Mouse (Mus musculus) spleen, adult 2 months (tissue): Measurements from ENCODE around the gene Elp6. TPM values are rescaled to one million over a fixed set of nuclear protein-coding genes. Genes with fewer than 3 reads are reported as not detected.
"Not testable (repeated sequence)": the region's sequence is repeated elsewhere in the genome, so short reads cannot be mapped to it uniquely, and the experiment has no call there.

Experiments
- DNase-seq, 2 experiments: peaks; one replicate each; pipeline versions ENCODE4 v3.0.0 to v3.0.0-alpha.2; 2012 to 2021; ENCODE audit warnings: low spot score in 2 of 2, low read depth in 1 of 2
- H3K27ac ChIP-seq: fragments of 200-500 bp; 2 replicates; pipeline ENCODE4 v1.5.1; 2012; ENCODE audit warnings: low read length, inconsistent platforms; ENCODE audit not compliant: insufficient read depth
- H3K27me3 ChIP-seq: fragments of 200-500 bp; 2 replicates; pipeline ENCODE4 v1.6.1; 2012; ENCODE audit warnings: mild to moderate bottlenecking, moderate library complexity, low read length, inconsistent platforms; ENCODE audit not compliant: control insufficient read depth, insufficient read depth
- H3K36me3 ChIP-seq: fragments of 200-500 bp; 2 replicates; pipeline ENCODE4 v1.6.1; 2012; ENCODE audit warnings: mild to moderate bottlenecking, low read length, inconsistent platforms; ENCODE audit not compliant: control insufficient read depth, insufficient read depth
- H3K4me1 ChIP-seq: fragments of 200-500 bp; 2 replicates; pipeline ENCODE4 v1.6.1; 2011; ENCODE audit warnings: inconsistent platforms; ENCODE audit not compliant: control insufficient read depth, insufficient read depth, insufficient read length
- H3K4me3 ChIP-seq: fragments of 200-500 bp; 2 replicates; pipeline ENCODE4 v1.5.1; 2011; ENCODE audit warnings: mild to moderate bottlenecking, inconsistent platforms; ENCODE audit not compliant: insufficient read depth, insufficient read length; ENCODE audit errors: extremely low read depth
- CTCF ChIP-seq: fragments of 200-500 bp; IDR thresholded peaks from 2 replicates; pipeline ENCODE4 v1.5.1; 2011; ENCODE audit warnings: mild to moderate bottlenecking, inconsistent platforms; ENCODE audit not compliant: insufficient read depth, insufficient read length, insufficient replicate concordance; ENCODE audit errors: extremely low read depth
- POLR2A ChIP-seq: fragments of 200-500 bp; IDR thresholded peaks from 2 replicates; pipeline ENCODE4 v1.6.1; 2011; ENCODE audit warnings: low read depth, low read length, inconsistent platforms
- WGBS: fragments of 180-500 bp; shearing (Covaris S2); methylation state at CpG from one replicate; pipeline ENCODE4 v1.1.7; 2018; 5-methylcytosine and 5-hydroxymethylcytosine counted together
- polyA plus RNA-seq: library from polyadenylated mRNA; depleted of rRNA; stranded (reverse); fragments of >200 nt; gene quantifications from 2 replicates; pipeline ENCODE4 v1.2.3, GENCODE M21; 2012

Gene Elp6
- polyA plus RNA-seq, 1 experiment = 8.0 TPM

DNA sequence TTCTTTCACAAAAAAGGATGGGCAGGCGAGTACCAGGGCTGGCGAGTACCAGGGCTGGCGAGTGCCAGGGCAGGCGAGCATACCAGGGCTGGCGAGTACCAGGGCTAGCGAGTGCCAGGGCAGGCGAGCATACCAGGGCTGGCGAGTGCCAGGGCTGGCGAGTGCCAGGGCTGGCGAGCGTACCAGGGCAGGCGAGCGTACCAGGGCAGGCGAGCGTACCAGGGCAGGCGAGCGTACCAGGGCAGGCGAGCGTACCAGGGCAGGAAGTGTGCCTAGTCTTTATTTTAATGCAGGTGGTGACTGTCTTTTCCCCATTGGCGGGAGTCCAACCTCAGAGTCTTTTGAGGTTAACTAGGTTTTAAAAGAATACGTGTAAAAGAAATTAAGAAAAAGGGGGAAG lies 24.7 kb downstream of the Elp6 start:
- no peaks in the 10 kb centered on the region for H3K36me3 ChIP-seq
- no peak for TF ChIP-seq CTCF
- no peak for TF ChIP-seq POLR2A
- H3K4me3 ChIP-seq = peak overlapping the region; percentile 43; the same call in 1 of the 2 replicates
- DNase-seq = peak; percentile 19 to 45
- WGBS = 6% methylated on average over 21 of the region's 21 CpGs
- peaks cover 16% of the 10 kb centered on the region for H3K4me1 ChIP-seq
- no peaks in the 10 kb centered on the region for H3K27me3 ChIP-seq
- H3K27ac ChIP-seq = peak overlapping the region; percentile 78

DNA sequence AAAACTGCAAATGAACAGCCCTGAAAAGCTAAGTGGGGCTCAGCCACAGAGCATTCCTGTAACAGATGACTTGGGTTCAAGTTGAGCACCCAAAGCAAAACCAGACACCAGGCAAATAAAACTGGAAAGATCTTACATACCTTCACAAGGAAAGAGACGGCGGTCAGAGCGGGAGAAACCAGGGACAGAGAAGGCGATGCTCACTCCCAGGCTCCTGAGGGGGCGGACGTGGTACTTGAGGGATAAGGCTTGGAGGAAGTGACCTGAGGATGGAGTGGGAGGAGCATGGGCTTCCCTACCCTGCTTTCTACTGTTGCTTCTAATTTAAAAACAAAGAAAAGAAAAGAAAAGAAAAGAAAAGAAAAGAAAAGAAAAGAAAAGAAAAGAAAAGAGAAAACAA lies 25.4 kb downstream of the Elp6 start:
- no peaks in the 10 kb centered on the region for H3K36me3 ChIP-seq
- no peak for DNase-seq
- 0 out of 2 replicates have a peak overlapping the region, but pooled peaks have one; percentile 33 for H3K27ac ChIP-seq
- peaks cover 16% of the 10 kb centered on the region for H3K4me1 ChIP-seq
- H3K27me3 ChIP-seq = no peaks in the 10 kb centered on the region
- no peak overlapping the region; the same call in 1 of the 2 replicates for H3K4me3 ChIP-seq
- 29% methylated on average over 6 of the region's 6 CpGs for WGBS
- TF ChIP-seq CTCF (no peak), POLR2A (no peak)

DNA sequence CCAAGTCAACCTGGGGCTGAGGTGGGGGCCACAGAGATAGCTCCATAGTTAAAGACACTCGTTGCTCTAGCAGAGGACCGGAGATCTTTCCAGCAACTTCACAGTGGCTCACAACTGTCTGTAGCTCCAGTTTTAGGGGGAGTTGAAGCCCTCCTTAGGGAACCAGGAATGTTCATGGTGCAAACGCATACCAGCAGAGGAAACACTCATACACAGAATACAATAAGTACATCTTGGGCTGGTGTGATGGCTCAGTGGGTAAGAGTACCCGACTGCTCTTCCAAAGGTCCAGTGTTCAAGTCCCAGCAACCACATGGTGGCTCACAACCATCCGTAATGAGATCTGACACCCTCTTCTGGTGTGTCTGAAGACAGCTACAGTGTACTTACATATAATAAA lies 25.9 kb downstream of the Elp6 start:
- H3K27ac ChIP-seq, H3K4me3 ChIP-seq, H3K36me3 ChIP-seq, H3K27me3 ChIP-seq, DNase-seq: not testable (repeated sequence)
- WGBS = 86% methylated on average over 5 of the region's 5 CpGs
- peaks cover 16% of the 10 kb centered on the region for H3K4me1 ChIP-seq

DNA sequence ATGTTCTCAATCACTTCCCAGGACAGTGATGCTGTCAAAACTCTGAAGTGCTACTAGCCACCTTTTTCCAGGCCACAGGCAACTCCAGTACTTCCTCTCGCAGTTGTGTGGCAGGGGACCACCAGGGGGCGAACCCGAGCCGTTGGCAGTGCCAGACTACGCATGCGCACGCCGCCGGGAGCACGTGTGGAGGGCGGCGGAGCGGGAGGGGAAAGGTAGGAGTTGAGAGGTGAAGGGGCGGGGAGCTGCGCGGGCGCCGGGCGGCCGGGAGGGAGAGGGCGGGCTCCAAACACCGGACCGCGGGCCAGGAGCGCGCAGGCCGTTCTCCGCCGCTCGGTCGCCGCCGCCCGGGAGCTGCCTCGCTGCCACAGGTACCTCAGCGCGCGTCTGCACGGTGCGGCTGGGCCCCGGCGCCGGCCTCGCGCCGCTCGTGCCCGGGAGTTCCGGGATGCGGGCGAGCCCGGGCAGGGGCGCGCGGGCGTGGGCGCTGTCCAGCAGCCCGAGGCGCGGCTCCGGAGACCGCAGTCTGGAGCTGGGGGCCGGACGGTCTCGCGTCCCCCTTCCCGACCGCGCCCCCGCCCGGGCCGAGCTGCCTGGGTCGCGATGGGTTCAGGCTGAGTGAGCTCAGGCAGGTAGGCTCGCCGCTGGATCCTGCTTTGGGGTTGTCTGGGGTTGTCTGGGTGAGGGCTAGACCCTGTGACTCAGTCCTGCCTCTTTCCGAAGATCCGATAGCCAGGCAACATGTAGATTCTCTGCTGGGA lies 28.3 kb downstream of the Elp6 start, which contains the start of gene Scap:
Gene Scap, plus strand, starts transcription at position 154 of the 761 bp plus-strand sequence.
- DNase-seq = peak; percentile 82 to 94
- H3K4me1 ChIP-seq = peaks cover 16% of the 10 kb centered on the region
- peak within 1 kb of the TSS; percentile 73 for H3K4me3 ChIP-seq
- WGBS = under 1% methylated on average over 50 of the region's 78 CpGs
- peak; percentile 94 for TF ChIP-seq CTCF
- no peak for TF ChIP-seq POLR2A
- no peaks in the 10 kb centered on the region for H3K27me3 ChIP-seq
- H3K27ac ChIP-seq = no peak within 1 kb of the TSS; the same call in 1 of the 2 replicates
- H3K36me3 ChIP-seq = no peaks in the 10 kb centered on the region

DNA sequence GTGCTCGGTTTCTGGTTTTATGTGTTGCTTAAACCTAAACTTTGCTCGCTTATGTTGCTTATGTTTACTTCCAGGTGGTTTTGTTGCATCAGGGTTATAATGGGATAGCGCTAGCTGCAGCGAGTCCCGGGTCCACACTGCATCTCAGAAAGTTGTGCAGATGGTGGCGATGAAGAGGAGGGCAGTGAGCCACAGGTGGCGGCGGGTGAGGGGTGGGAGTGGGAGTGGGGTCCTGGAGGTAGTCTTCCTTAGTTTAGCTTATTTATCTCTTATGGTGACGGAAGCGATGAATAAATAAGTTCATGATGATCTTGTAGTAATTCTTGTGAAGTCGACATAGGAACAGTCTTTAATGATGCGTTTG lies 28.9 kb downstream of the Elp6 start:
- WGBS = 7% methylated on average over 12 of the region's 12 CpGs
- Histone ChIP-seq H3K27me3 (no peaks in the 10 kb centered on the region), H3K36me3 (no peaks in the 10 kb centered on the region), H3K27ac (no peak overlapping the region), H3K4me3 (peak overlapping the region; percentile 73), H3K4me1 (peaks cover 15% of the 10 kb centered on the region)
- no peak for DNase-seq
- TF ChIP-seq CTCF (no peak), POLR2A (no peak)

DNA sequence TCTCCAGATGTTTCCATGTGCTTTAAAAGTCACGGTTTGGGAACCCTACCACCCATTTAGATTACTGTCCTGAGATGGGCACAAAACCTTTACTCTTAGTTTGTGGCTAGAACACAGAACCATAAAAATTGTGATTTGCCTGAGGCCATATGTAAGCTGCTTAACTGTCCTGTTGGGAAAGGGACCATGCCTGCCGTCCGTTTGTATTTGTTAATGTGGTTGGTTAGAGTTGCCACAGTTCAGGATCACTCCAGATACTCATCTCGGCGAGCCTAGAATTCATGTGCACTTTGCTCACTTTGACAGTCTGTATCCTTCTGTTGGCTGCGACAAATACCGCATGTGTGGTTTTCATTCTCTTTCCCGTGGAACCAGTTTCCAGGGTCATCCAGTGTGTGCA lies 29.9 kb downstream of the Elp6 start:
- TF ChIP-seq POLR2A = no peak
- TF ChIP-seq CTCF = no peak
- Histone ChIP-seq H3K4me1 (peaks cover 6% of the 10 kb centered on the region), H3K27me3 (no peaks in the 10 kb centered on the region), H3K36me3 (no peaks in the 10 kb centered on the region), H3K4me3 (no peak overlapping the region), H3K27ac (no peak overlapping the region)
- no peak for DNase-seq
- 66% methylated on average over 8 of the region's 8 CpGs for WGBS

DNA sequence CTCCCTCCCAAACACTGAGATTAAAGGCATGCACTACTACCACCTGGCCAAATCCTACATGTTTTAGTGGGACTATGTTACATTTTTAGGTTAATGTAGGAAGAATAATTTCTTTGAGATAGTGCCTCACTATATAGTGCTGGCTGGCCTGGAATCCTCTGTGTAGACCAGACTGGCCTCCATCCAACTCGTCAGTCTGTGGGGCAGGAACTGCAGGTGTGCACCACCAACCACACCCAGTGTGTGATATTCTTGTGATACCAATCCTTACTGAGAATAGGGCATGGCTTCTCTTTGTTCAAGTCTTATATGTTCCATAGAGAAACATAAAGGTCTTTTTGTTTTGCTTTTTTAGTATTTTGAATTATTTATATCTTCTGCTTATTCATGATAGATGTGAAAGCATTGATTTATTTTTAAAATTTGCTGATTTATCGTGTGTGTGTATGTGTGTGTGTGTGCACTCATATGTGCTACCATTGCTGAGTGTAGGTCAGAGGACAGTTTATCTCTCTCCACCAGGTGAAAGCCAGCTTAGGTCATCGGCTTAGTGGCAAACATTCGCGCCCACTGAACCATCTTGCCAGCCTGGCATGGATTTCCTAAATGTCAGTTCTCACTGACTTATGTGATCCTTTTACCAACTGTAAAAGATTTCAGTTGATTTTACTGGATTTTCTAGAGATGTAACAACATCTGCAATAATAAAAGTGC lies 35.2 kb downstream of the Elp6 start:
- Histone ChIP-seq H3K36me3 (no peaks in the 10 kb centered on the region), H3K27ac (no peak overlapping the region), H3K4me3 (no peak overlapping the region), H3K27me3 (no peaks in the 10 kb centered on the region), H3K4me1 (no peaks in the 10 kb centered on the region; the same call in 1 of the 2 replicates)
- TF ChIP-seq CTCF (no peak), POLR2A (no peak)
- 82% methylated on average over 5 of the region's 5 CpGs for WGBS
- no peak for DNase-seq
